Mouse (Mus musculus) neural tube, embryonic 11.5 days (tissue): Measurements from ENCODE around the gene Pla2g7. TPM values are rescaled to one million over a fixed set of nuclear protein-coding genes. Genes with fewer than 3 reads are reported as not detected.

ENCODE experiments used
- ATAC-seq: fragments of 200-750 bp; cut with Nextera tagmentation; 2 replicates; pipeline ENCODE4 v1.8.0; 2017; ENCODE audit warnings: moderate number of reproducible peaks, mild to moderate bottlenecking, moderate TSS enrichment, moderate library complexity; ENCODE audit not compliant: insufficient read depth, low FRiP score, low TSS enrichment
- DNase-seq: peaks from one replicate; pipeline ENCODE4 v3.0.0-alpha.2; 2015; ENCODE audit warnings: low spot score
- H3K27ac ChIP-seq: fragments of 300-500 bp; sonication (generic); 2 replicates; pipeline ENCODE4 v1.5.1; 2014; ENCODE audit warnings: low read depth, mild to moderate bottlenecking, low read length
- H3K27me3 ChIP-seq: fragments of 300-500 bp; sonication (generic); 2 replicates; pipeline ENCODE4 v1.6.1; 2014; ENCODE audit warnings: mild to moderate bottlenecking, low read length, mixed read lengths; ENCODE audit not compliant: control insufficient read depth, insufficient read depth
- H3K36me3 ChIP-seq: fragments of 300-500 bp; sonication (generic); 2 replicates; pipeline ENCODE4 v1.6.1; 2014; ENCODE audit warnings: mild to moderate bottlenecking, low read length, moderate library complexity, mixed read lengths; ENCODE audit not compliant: control insufficient read depth, insufficient read depth
- H3K4me1 ChIP-seq: fragments of 300-500 bp; sonication (generic); 2 replicates; pipeline ENCODE4 v1.6.1; 2014; ENCODE audit warnings: low read length, mixed read lengths; ENCODE audit not compliant: control insufficient read depth, insufficient read depth
- H3K4me2 ChIP-seq: fragments of 300-500 bp; sonication (generic); 2 replicates; pipeline ENCODE4 v1.6.1; 2014; ENCODE audit warnings: low read depth, mild to moderate bottlenecking, moderate library complexity
- H3K4me3 ChIP-seq: fragments of 300-500 bp; sonication (generic); 2 replicates; pipeline ENCODE4 v1.5.1; 2014; ENCODE audit warnings: low read depth, low read length
- H3K9ac ChIP-seq: fragments of 300-500 bp; sonication (generic); 2 replicates; pipeline ENCODE4 v1.6.1; 2014; ENCODE audit warnings: mild to moderate bottlenecking, low read length
- H3K9me3 ChIP-seq: fragments of 300-500 bp; sonication (generic); 2 replicates; pipeline ENCODE4 v1.6.1; 2016; ENCODE audit warnings: low read length; ENCODE audit not compliant: control insufficient read depth
- WGBS: fragments of 180-500 bp; shearing (Covaris S2); extraction: QIAGEN DNeasy Blood & Tissue Kit; methylation state at CpG from one replicate; pipeline ENCODE4 v1.1.7; 2014; 5-methylcytosine and 5-hydroxymethylcytosine counted together
- polyA plus RNA-seq: library from polyadenylated mRNA; unstranded; fragments of >200 nt; fragmentation: Nextera tagmentation; extraction: Ambion mirVana; gene quantifications from 2 replicates; pipeline ENCODE4 v1.2.1, GENCODE M21; 2014

Pla2g7 gene
- polyA plus RNA-seq, 1 experiment from 2014 or later: 7.9 TPM

GRCm38 (mm10) chr17:43629026-43629495 lies 61.2 kb downstream of the Pla2g7 start:
- Histone ChIP-seq H3K27me3 (peaks cover 31% of the 10 kb centered on the region), H3K9ac (no peak overlapping the region), H3K4me2 (peak overlapping the region; percentile 71), H3K27ac (no peak overlapping the region), H3K36me3 (no peaks in the 10 kb centered on the region), H3K9me3 (no peaks in the 10 kb centered on the region), H3K4me3 (peak overlapping the region; percentile 38), H3K4me1 (peaks cover 9% of the 10 kb centered on the region)
- DNase-seq: no peak
- WGBS: 21% methylated on average over 24 of the region's 24 CpGs
- ATAC-seq: no peak

DNA sequence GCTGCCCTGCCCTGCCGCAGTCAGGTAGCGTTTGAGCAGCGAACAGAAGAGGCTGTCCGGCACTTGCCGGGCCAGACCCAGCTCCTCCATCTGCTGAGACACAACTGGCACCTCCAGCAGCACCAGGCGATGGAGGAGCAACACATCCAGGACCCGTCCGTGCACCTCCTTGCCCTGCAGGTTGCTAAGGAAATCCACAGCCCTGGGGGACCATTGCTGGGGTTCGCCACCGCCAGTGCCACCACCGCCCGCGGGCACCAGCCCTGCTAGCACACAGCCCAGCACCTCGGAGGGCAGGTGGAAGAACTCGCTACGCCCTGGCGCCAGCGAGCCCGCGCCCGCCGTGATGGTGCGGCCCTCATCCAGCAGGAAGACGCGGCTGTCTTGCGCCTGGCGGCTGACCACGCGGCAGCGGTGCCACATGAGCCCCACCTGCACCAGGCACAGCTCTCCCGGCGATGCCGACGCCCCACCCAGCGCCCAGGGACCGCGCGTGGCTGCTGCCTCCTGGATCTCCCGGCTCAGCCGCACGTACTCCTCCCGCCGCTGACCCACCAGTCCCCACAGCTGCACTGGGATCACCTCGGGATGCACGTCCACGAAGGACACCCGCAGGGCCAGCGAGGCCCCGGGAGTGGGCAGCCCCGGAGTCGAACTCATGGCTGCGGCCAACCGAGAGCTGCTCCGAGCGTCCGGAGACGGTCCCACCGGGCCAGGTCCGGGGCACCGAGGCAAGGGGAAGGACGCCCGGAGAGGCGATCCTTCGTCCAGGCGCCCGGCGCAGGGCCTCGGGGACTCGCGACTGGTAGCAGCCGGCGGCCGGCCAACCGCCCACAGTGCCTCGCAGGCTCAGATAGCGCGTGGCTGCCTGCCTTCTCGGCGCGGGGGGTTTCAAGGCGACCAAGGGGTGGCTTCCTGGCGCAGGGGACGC lies 61.9 kb downstream of the Pla2g7 start, which contains the start of gene Tdrd6:
Tdrd6 (minus strand) TSS at position 804 of the 931 bp plus-strand sequence.
- H3K36me3 ChIP-seq: no peaks in the 10 kb centered on the region
- peak within 1 kb of the TSS; percentile 42; the same call in 1 of the 2 replicates for H3K9ac ChIP-seq
- peak; percentile 43 for DNase-seq
- WGBS: 3% methylated on average over 81 of the region's 83 CpGs
- H3K9me3 ChIP-seq: no peaks in the 10 kb centered on the region
- no peak within 1 kb of the TSS for H3K27ac ChIP-seq
- H3K4me2 ChIP-seq: peak within 1 kb of the TSS; percentile 71
- peaks cover 9% of the 10 kb centered on the region for H3K4me1 ChIP-seq
- peak; percentile 58 for ATAC-seq
- H3K27me3 ChIP-seq: peaks cover 31% of the 10 kb centered on the region
- H3K4me3 ChIP-seq: peak within 1 kb of the TSS; percentile 38

GRCm38 (mm10) chr17:43630427-43630760 lies 62.5 kb downstream of the Pla2g7 start:
- ATAC-seq (no peak; the same call in 1 of the 2 replicates), DNase-seq (no peak)
- Histone ChIP-seq H3K4me2 (peak overlapping the region; percentile 71), H3K36me3 (no peaks in the 10 kb centered on the region), H3K4me3 (peak overlapping the region; percentile 38; the same call in 1 of the 2 replicates), H3K9me3 (no peaks in the 10 kb centered on the region), H3K27ac (no peak overlapping the region), H3K9ac (no peak overlapping the region), H3K4me1 (peaks cover 9% of the 10 kb centered on the region), H3K27me3 (peaks cover 31% of the 10 kb centered on the region)
- 56% methylated on average over 13 of the region's 13 CpGs for WGBS

- Histone ChIP-seq H3K4me1 (no peaks in the 10 kb centered on the region), H3K36me3 (no peaks in the 10 kb centered on the region), H3K27me3 (no peaks in the 10 kb centered on the region), H3K9ac (no peak overlapping the region), H3K9me3 (no peaks in the 10 kb centered on the region), H3K27ac (no peak overlapping the region), H3K4me2 (no peak overlapping the region), H3K4me3 (no peak overlapping the region)
- WGBS: 91% methylated on average over 4 of the region's 4 CpGs
- DNase-seq: no peak
- no peak for ATAC-seq
These were observed 69.2 kb downstream of the Pla2g7 start for GRCm38 (mm10) chr17:43637146-43637545.

DNA sequence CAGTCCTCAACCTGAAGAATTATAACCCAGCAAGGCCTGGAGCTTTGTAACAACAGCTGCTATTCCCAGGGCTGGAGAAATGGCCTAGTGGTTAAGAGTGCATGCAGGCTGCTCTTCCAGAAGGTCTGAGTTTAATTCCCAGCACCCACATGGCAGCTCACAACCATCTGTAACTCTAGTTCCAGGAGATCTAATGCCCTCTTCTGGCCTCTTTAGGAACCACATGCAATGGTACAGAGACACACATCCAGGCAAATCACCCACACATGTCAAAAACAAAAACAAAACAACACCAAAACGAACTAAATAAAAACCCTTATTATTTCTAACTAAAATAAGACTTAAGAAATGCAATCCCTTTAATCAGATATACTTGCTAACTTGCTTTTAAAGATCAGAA lies 72.9 kb downstream of the Pla2g7 start:
- no peaks in the 10 kb centered on the region for H3K27me3 ChIP-seq
- H3K4me2 ChIP-seq: no peak overlapping the region
- no peaks in the 10 kb centered on the region for H3K9me3 ChIP-seq
- no peaks in the 10 kb centered on the region for H3K4me1 ChIP-seq
- 88% methylated on average over 1 of the region's 1 CpGs for WGBS
- H3K4me3 ChIP-seq: no peak overlapping the region
- H3K36me3 ChIP-seq: no peaks in the 10 kb centered on the region; the same call in 1 of the 2 replicates
- DNase-seq (no peak), ATAC-seq (no peak)
- H3K9ac ChIP-seq: no peak overlapping the region
- H3K27ac ChIP-seq: no peak overlapping the region

- Histone ChIP-seq H3K27me3 (no peaks in the 10 kb centered on the region), H3K4me3 (no peak overlapping the region), H3K36me3 (no peaks in the 10 kb centered on the region; the same call in 1 of the 2 replicates), H3K27ac (no peak overlapping the region), H3K4me1 (no peaks in the 10 kb centered on the region), H3K4me2 (no peak overlapping the region), H3K9ac (no peak overlapping the region), H3K9me3 (no peaks in the 10 kb centered on the region)
- ATAC-seq (no peak), DNase-seq (no peak)
- 79% methylated on average over 7 of the region's 7 CpGs for WGBS
These were observed 75.3 kb downstream of the Pla2g7 start for GRCm38 (mm10) chr17:43643191-43643590.

DNA sequence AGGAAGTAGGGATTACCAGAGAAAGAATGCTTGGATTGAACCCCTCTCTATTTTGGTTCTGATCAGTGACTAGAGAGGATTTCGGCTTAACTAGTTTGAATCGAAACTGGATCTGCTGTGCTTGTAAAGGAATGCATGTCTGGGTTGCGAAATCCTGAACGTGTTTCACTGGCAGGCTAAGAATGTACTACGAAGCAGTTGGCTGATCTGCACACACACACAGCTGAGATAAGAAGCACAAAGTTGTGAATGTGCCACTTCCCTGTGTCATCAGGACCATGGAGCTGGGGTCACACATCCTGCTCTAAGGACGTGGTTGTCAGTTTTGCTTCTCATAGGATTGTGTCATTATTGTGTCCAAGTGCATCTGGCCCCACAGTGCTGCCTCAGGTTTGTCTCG lies 76.5 kb downstream of the Pla2g7 start:
- ATAC-seq: no peak
- no peak overlapping the region for H3K4me3 ChIP-seq
- no peaks in the 10 kb centered on the region for H3K4me1 ChIP-seq
- H3K9me3 ChIP-seq: no peaks in the 10 kb centered on the region
- no peak overlapping the region for H3K27ac ChIP-seq
- H3K9ac ChIP-seq: no peak overlapping the region
- DNase-seq: no peak
- no peaks in the 10 kb centered on the region; the same call in 1 of the 2 replicates for H3K36me3 ChIP-seq
- H3K4me2 ChIP-seq: no peak overlapping the region
- no peaks in the 10 kb centered on the region for H3K27me3 ChIP-seq
- WGBS: 89% methylated on average over 7 of the region's 7 CpGs

DNA sequence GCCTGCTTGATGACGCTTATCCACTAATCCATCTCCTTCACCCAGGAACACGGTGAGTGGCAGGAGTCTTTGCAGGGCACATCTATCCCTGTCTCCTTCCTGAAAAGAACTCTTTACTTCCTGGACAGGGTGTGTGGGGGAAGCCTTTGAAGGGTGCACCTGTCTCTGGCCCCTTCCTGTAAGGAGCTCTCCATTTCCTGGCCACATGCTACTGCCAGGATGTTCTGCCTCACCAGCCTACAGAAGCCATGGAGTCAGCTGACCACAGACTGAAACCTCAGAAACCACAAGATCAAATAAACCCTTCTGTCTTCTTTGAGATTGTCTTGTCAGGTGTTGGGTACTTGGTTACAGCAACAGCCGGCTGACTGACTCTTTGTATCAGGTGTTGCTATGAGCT lies 77.2 kb downstream of the Pla2g7 start:
- no peaks in the 10 kb centered on the region; the same call in 1 of the 2 replicates for H3K36me3 ChIP-seq
- no peak overlapping the region for H3K27ac ChIP-seq
- whole genome bisulfite sequencing: 91% methylated on average over 3 of the region's 3 CpGs
- no peak overlapping the region for H3K4me2 ChIP-seq
- ATAC-seq (no peak), DNase-seq (no peak)
- no peaks in the 10 kb centered on the region for H3K27me3 ChIP-seq
- H3K4me1 ChIP-seq: no peaks in the 10 kb centered on the region
- H3K9me3 ChIP-seq: no peaks in the 10 kb centered on the region
- H3K4me3 ChIP-seq: no peak overlapping the region
- H3K9ac ChIP-seq: no peak overlapping the region

- H3K4me2 ChIP-seq: no peak overlapping the region
- ATAC-seq (no peak), DNase-seq (no peak)
- no peaks in the 10 kb centered on the region for H3K9me3 ChIP-seq
- H3K9ac ChIP-seq: no peak overlapping the region
- WGBS: 46% methylated on average over 5 of the region's 5 CpGs
- H3K27ac ChIP-seq: no peak overlapping the region
- no peaks in the 10 kb centered on the region for H3K27me3 ChIP-seq
- H3K4me3 ChIP-seq: no peak overlapping the region
- H3K36me3 ChIP-seq: no peaks in the 10 kb centered on the region; the same call in 1 of the 2 replicates
- no peaks in the 10 kb centered on the region for H3K4me1 ChIP-seq
These were observed 79.0 kb downstream of the Pla2g7 start for GRCm38 (mm10) chr17:43646925-43647324.
